Mouse (Mus musculus) lung, adult 2 months (tissue): ENCODE results near the gene Asb16. TPM values are rescaled to one million over a fixed set of nuclear protein-coding genes. Genes with fewer than 3 reads are reported as not detected.

Experiments used
- DNase-seq: peaks from one replicate; pipeline ENCODE4 v3.0.0; 2022
- H3K4me1 ChIP-seq: fragments of 200-500 bp; 2 replicates; pipeline ENCODE4 v1.6.1; 2011; ENCODE audit warnings: low read length; ENCODE audit not compliant: control insufficient read depth, insufficient read depth
- H3K4me3 ChIP-seq: fragments of 200-500 bp; replicated peaks from 2 replicates; pipeline ENCODE3; 2011; ENCODE audit warnings: low read depth, mild to moderate bottlenecking, control low read depth, low read length; ENCODE audit errors: extremely low read depth
- CTCF ChIP-seq: fragments of 200-500 bp; IDR thresholded peaks from 2 replicates; pipeline ENCODE4 v1.5.1; 2011; ENCODE audit warnings: mild to moderate bottlenecking, low read length, control low read depth; ENCODE audit not compliant: insufficient read depth
- POLR2A ChIP-seq: fragments of 200-500 bp; IDR thresholded peaks from 2 replicates; pipeline ENCODE4 v1.6.1; 2011; ENCODE audit warnings: low read depth, mild to moderate bottlenecking, control low read depth, low read length, borderline replicate concordance; ENCODE audit errors: extremely low read depth
- WGBS: fragments of 180-500 bp; shearing (Covaris S2); methylation state at CpG from one replicate; pipeline ENCODE4 v1.1.7; 2018; 5-methylcytosine and 5-hydroxymethylcytosine counted together
- polyA plus RNA-seq: library from polyadenylated mRNA; depleted of rRNA; stranded (reverse); fragments of >200 nt; gene quantifications from 2 replicates; pipeline ENCODE4 v1.2.3, GENCODE M21; 2012

The Asb16 gene
- polyA plus RNA-seq, 1 experiment = 1.8 TPM

DNA sequence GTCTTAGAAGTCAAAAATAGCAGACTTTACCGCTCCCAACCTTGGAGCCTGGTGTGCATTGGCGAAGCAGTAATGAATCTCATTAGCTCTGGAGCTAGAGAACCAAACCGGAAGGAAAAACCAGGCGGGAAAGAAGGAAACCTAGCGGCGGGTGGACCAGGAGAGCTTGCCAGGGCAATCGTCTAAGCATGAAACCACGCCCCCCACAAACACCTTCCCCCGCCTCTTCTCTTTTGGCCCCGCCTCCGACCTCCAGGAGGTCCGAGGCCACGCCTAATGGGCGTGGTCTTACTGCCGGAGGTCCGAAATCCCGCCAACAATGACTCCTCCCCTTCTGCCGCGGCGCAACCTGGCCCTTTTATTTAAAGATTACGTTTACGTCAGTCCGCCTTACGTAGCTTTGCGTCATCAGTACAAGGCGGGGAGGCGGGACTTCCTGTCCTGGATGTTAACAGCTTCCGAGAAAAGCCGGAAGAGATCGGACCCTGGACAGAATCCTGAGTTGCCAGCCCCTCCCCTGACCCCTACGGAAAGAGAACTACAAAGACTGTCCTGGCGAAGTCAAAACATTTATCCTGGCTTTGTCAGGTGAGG is 16.1 kb downstream of the Asb16 start, which contains the start of gene Tmub2:
Gene Tmub2 (plus strand): TSS at position 431 of the 594 bp plus-strand sequence.
- under 1% methylated on average over 32 of the region's 32 CpGs for WGBS
- peak within 1 kb of the TSS; percentile 82 for H3K4me3 ChIP-seq
- TF ChIP-seq CTCF (no peak), POLR2A (no peak; the same call in 1 of the 2 replicates)
- peak; percentile 95 for DNase-seq
- 0 out of 2 replicates have a peak, but pooled peaks cover 4% of the 10 kb centered on the region for H3K4me1 ChIP-seq

DNA sequence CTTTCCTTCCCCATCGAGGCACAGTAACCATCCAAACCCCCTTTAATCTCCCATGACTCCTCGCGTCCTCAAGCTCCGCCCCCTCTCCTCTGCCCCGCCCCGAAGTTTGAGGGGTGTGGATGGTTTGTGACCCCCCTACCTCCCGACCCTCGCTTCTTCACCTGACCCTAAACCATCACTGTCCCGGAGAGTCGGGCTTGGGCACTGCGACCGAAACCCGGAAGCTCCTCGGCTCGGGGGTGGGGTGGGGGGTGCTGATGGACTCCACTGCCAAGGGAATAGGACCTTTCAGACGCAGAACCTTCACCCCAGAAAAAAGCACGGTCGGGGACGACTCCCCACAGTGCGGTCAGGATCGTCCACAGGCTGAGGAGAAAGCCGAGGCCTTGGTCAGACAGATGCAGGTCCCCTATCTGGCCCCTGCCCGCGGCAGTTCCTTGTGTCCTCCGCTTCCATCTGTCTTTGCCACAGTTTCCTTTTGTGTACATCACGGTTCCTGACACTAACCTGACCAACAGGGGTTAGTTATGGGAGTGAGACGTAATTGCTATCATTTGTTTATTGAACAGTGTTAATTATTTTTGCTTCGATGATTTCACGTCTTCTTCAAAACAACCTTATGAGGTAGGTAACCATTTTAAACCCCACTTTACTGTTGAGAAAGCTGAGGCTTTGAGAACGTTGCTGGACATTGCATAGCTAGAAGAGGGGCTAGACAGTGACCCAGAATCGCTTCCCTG is 16.7 kb downstream of the Asb16 start:
- peak overlapping the region; percentile 82 for H3K4me3 ChIP-seq
- WGBS = 2% methylated on average over 31 of the region's 31 CpGs
- TF ChIP-seq CTCF = no peak
- no peak for TF ChIP-seq POLR2A
- DNase-seq = no peak
- H3K4me1 ChIP-seq = 0 out of 2 replicates have a peak, but pooled peaks cover 4% of the 10 kb centered on the region

DNA sequence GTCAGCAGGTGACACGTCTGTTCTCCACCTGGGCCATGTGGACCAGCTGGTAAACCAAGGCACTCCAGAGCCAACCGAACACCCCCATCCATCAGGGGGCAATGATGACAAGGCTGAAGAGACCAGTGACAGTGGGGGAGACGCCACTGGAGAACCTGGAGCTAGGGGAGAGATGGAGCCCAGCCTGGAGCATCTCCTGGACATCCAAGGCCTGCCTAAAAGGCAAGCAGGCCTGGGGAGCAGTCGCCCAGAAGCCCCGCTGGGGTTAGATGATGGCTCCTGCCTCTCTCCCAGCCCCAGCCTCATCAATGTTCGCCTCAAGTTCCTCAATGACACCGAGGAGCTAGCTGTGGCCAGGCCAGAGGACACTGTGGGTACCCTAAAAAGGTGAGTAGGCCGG is 18.9 kb downstream of the Asb16 start:
- TF ChIP-seq CTCF (no peak), POLR2A (no peak)
- WGBS = 90% methylated on average over 8 of the region's 8 CpGs
- H3K4me1 ChIP-seq = 0 out of 2 replicates have a peak, but pooled peaks cover 4% of the 10 kb centered on the region
- H3K4me3 ChIP-seq = no peak overlapping the region
- DNase-seq = no peak

DNA sequence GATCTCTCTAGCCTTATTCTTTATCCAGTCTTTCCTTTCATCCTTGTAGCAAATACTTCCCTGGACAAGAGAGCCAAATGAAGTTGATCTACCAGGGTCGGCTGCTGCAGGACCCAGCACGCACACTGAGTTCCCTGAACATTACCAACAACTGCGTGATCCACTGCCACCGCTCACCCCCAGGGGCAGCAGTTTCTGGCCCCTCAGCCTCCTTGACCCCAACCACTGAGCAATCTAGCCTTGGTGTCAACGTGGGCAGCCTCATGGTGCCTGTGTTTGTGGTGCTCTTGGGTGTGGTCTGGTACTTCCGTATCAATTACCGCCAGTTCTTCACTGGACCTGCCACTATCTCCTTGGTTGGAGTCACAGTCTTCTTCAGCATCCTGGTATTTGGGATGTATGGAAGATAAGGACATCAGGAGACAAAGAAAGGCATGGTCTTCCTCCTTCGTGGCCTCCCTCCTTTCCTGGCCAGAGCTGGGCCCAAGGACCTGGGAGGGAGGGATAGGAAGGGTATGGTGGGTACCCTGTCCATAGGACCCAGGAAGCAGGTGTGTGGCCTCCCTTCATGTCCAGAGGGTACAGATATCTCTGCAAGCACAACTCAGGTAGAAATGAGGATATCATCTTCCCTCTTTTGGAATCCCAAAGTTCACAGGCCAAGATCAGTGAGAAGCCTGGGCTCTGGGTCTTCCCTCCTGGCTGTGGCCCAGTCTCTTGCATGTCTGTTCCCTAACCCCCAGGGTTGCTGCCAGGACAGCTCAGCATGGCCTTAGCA is 19.7 kb downstream of the Asb16 start:
- no peak for DNase-seq
- Histone ChIP-seq H3K4me3 (no peak overlapping the region), H3K4me1 (0 out of 2 replicates have a peak, but pooled peaks cover 4% of the 10 kb centered on the region)
- WGBS = 83% methylated on average over 8 of the region's 8 CpGs
- no peak for TF ChIP-seq CTCF
- no peak for TF ChIP-seq POLR2A

DNA sequence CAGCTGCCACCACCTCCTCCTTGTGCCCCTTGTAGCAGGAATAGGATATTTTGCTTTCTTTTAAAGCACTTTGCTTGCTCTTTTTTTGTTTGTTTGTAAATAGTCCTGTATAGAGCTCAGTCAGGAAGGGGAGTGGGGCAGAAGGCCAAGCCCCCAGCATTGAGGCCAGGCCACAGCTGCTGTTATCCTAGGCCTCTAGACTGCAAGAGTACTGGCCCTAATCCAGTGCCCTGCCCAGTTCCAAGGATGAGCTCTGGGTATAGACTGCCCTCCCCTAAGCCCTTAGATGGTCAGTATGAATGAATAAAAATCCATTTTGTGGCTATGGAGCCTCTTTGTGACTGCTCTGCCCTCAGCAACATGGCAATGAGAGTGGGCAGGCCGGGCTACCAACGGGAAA is 20.4 kb downstream of the Asb16 start:
- 64% methylated on average over 2 of the region's 2 CpGs for WGBS
- H3K4me1 ChIP-seq = 0 out of 2 replicates have a peak, but pooled peaks cover 4% of the 10 kb centered on the region
- DNase-seq = no peak
- no peak overlapping the region for H3K4me3 ChIP-seq
- TF ChIP-seq POLR2A (no peak), CTCF (no peak)

DNA sequence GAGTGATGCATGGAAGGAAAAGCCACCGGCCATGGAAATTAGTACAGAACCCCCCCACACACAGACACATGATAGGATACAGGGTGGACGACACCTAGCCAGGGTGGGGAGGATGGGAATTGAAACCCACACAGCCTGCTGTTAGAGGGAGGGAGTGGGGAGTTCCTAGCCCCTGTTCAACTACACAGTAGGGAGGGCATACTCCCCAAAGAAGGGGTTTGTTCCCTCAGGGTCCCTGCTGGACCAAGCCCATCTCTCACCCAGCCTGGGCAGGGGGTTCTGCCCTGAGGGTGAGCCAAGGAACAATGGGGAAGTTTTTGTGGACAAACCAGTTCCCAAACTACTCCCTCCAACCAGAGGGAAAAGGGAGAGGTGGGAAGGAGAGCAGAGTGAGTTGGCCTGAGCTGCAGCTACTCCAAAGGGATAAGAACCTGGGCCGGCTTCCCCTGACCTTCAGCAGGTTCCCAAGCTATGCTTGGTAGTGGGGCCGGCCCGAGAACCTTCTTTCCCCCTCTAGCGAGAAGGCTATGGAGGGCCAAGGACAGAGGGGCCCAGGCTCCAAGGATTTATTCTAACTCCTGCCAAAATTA is 21.1 kb downstream of the Asb16 start:
- 0 out of 2 replicates have a peak, but pooled peaks cover 4% of the 10 kb centered on the region for H3K4me1 ChIP-seq
- no peak for TF ChIP-seq POLR2A
- no peak for TF ChIP-seq CTCF
- WGBS = 62% methylated on average over 6 of the region's 6 CpGs

DNA sequence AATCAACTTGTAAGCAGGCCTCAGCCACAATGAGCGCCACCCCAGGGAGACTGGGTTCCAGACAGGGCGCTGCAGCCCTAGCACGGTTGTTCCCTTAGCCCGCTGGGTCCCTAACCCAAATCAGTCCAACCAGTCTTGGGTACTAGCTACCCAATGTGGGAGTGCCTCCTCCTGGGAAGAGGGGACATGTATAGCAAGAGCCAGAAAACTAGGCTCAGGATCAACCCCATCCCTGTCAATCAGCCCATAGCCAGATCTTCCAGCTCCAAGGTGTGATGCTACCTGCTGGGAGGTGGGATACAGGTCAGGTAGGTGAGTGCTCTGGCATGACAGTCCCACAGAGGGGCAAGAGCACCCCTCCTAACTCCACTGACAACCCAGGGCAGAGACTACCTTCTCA is 21.6 kb downstream of the Asb16 start:
- 90% methylated on average over 4 of the region's 4 CpGs for WGBS
- H3K4me3 ChIP-seq = no peak overlapping the region
- H3K4me1 ChIP-seq = peaks cover 8% of the 10 kb centered on the region
- TF ChIP-seq CTCF (no peak), POLR2A (no peak)
- DNase-seq = no peak

More for the DNA sequence above, 21.1 kb downstream of the Asb16 start:
- H3K4me3 ChIP-seq = no peak overlapping the region
- DNase-seq = no peak

DNA sequence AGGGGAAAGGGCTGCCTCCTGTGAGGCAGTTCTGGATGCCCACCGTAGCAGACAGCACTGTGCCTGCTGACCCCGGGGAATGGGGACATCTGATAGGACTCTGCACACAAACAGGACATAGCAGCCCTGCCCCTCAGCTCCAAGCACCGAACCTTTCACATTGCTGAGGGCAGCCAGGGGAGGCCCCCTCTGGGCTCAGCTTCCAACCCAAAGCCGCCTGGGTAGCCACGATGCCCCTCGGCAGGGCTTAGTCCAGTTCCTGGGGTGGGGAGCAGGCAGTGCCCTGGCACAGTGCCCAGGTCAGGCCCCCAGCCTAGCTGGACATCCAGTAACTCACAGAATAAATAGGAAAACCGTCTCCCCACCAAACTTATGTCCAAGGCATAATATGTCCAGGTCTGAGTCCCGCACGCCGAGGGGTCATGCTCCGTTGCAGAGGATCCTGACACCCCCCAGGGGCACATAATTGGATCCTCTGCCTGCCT is 22.6 kb downstream of the Asb16 start:
- no peak for TF ChIP-seq CTCF
- no peak for TF ChIP-seq POLR2A

DNA sequence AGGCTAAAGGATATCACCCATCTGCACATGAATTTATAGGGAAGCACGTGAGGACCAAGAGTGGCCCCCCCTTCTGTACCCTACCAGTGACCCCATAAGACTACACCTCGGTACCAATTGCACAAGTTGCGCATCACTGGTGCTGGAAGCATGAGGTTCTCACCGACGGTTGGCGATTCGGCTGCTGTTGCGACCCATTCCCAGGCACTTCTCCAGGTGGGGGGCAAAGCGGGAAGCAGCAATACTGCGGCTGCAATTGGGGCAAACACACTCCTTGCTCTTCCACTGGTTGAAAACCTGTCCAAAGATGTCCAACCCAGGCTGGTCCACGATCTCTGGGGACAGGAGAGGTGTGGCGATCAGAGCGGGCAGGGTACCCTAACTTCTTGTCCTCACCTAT is 25.4 kb downstream of the Asb16 start:
- Histone ChIP-seq H3K4me1 (peaks cover 7% of the 10 kb centered on the region), H3K4me3 (no peak overlapping the region)
- TF ChIP-seq CTCF = no peak
- TF ChIP-seq POLR2A = no peak
- 91% methylated on average over 13 of the region's 13 CpGs for WGBS
- DNase-seq = no peak

More for the DNA sequence above, 22.6 kb downstream of the Asb16 start:
- Histone ChIP-seq H3K4me1 (peaks cover 7% of the 10 kb centered on the region), H3K4me3 (no peak overlapping the region)
- DNase-seq = no peak
- 77% methylated on average over 11 of the region's 11 CpGs for whole genome bisulfite sequencing
